In the genomic region with DNA sequence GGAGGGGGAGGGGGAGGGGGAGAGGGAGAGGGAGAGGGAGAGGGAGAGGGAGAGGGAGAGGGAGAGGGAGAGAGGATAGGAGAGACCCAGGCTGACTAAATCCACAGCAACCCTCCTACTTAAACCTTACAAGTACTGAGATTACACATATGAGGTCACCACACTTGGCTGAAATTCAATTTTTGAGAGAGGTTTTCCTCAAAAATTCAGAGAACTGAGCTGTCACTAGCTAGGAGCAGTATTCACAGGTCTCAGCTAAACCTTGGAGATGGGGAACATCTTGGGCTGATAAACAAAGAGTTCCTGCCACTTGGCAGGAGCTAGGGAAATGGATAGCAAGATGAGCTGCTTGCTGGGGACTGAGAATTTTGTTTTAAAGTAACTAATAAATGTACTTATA, we compare ENCODE assay signal across 21 mouse cellular contexts. TPM values are rescaled to one million over a fixed set of nuclear protein-coding genes. Genes with fewer than 3 reads are reported as not detected.
A peak's percentile ranks its signal among the peaks of the same experiment; 100 is the strongest.
DNase-seq lines count a peak whose midpoint lies in the region; ATAC-seq lines count a peak whose summit lies in the region.
"Had no signal": no experiment of that assay in that cellular context is flagged by ENCODE, and none has a peak within 500 bp of the region (broad histone marks: within the 10 kb centered on the region; RNA-seq: fewer than 3 reads in every experiment).

No protein-coding gene starts in this region.

- H3K9me3 ChIP-seq in lung, embryonic 16.5 days (ENCODE audit: control insufficient read depth, low read length), result no peaks in the 10 kb centered on the region
- H3K9me3 ChIP-seq in intestine, embryonic 15.5 days, result no peaks in the 10 kb centered on the region
- H3K9me3 ChIP-seq: forebrain, embryonic 15.5 days; heart, embryonic 12.5 days; hindbrain, embryonic 10.5 days; hindbrain, embryonic 15.5 days had no signal

- H3K27ac ChIP-seq in lung, embryonic 16.5 days (ENCODE audit: low read length), result no peak overlapping the region
- no peak overlapping the region for H3K27ac ChIP-seq in intestine, embryonic 15.5 days
- H3K27ac ChIP-seq: forebrain, embryonic 15.5 days; hindbrain, embryonic 10.5 days; hindbrain, embryonic 15.5 days had no signal

- DNase-seq in frontal cortex, postnatal 14 days (ENCODE audit: low spot score in 2 of 2), result no peak
- no peak for DNase-seq in lung, postnatal 14 days
- peak; percentile 23 for DNase-seq in skeletal muscle tissue, adult 2 months (ENCODE audit: low read depth, low spot score)
- no peak for DNase-seq in gastrocnemius, postnatal 4 days (ENCODE audit: low spot score in 2 of 2)
- no peak for DNase-seq in left cerebral cortex, postnatal 36 days (ENCODE audit: low spot score in 2 of 2)
- DNase-seq: adrenal gland, adult 2 months; adrenal gland, postnatal 25 days; cerebellum, adult 2 months; cerebellum, postnatal 10 days; gastrocnemius, postnatal 14 days had no signal

- intact Hi-C loops in left cerebral cortex, postnatal 36 days (cut with DNase I), result no loop called here

- H3K36me3 ChIP-seq in lung, embryonic 16.5 days (ENCODE audit: control insufficient read depth, insufficient read depth, low read length), result no peaks in the 10 kb centered on the region
- no peaks in the 10 kb centered on the region for H3K36me3 ChIP-seq in intestine, embryonic 15.5 days
- H3K36me3 ChIP-seq: forebrain, embryonic 15.5 days; heart, embryonic 12.5 days; hindbrain, embryonic 10.5 days; hindbrain, embryonic 15.5 days had no signal

- no peaks in the 10 kb centered on the region; the same call in 1 of the 2 replicates for H3K4me1 ChIP-seq in lung, embryonic 16.5 days (replicated peaks; ENCODE audit: control insufficient read depth, insufficient read depth, low read length)
- no peaks in the 10 kb centered on the region for H3K4me1 ChIP-seq in intestine, embryonic 15.5 days (replicated peaks)
- H3K4me1 ChIP-seq: forebrain, embryonic 15.5 days; heart, embryonic 12.5 days; hindbrain, embryonic 10.5 days; hindbrain, embryonic 15.5 days had no signal

- no peak overlapping the region for H3K4me2 ChIP-seq in lung, embryonic 16.5 days (ENCODE audit: low read depth, low read length)
- no peak overlapping the region for H3K4me2 ChIP-seq in intestine, embryonic 15.5 days (replicated peaks)
- H3K4me2 ChIP-seq: forebrain, embryonic 15.5 days; heart, embryonic 12.5 days; hindbrain, embryonic 15.5 days had no signal

- no peaks in the 10 kb centered on the region for H3K27me3 ChIP-seq in lung, embryonic 16.5 days (ENCODE audit: control insufficient read depth, insufficient read depth, low read depth, low read length)
- H3K27me3 ChIP-seq in intestine, embryonic 15.5 days (replicated peaks), result no peaks in the 10 kb centered on the region
- H3K27me3 ChIP-seq: CH12.LX; forebrain, embryonic 15.5 days; heart, embryonic 12.5 days; hindbrain, embryonic 15.5 days had no signal

- no peak overlapping the region for H3K4me3 ChIP-seq in lung, embryonic 16.5 days (ENCODE audit: low read length)
- no peak overlapping the region for H3K4me3 ChIP-seq in intestine, embryonic 15.5 days (replicated peaks)
- H3K4me3 ChIP-seq: forebrain, embryonic 15.5 days; heart, embryonic 12.5 days; hindbrain, embryonic 10.5 days; hindbrain, embryonic 15.5 days had no signal

- H3K9ac ChIP-seq in lung, embryonic 16.5 days (ENCODE audit: low read length), result no peak overlapping the region
- no peak overlapping the region for H3K9ac ChIP-seq in intestine, embryonic 15.5 days
- H3K9ac ChIP-seq: forebrain, embryonic 15.5 days; heart, embryonic 12.5 days; hindbrain, embryonic 15.5 days had no signal

- 0 out of 2 replicates have a peak, but pooled peaks have one; percentile 20 for ATAC-seq in frontal cortex, adult (ENCODE audit: low TSS enrichment)
- peak; percentile 72; the same call in 1 of the 2 replicates for ATAC-seq in lung, embryonic 16.5 days (ENCODE audit: low read depth)
- 0 out of 2 replicates have a peak, but pooled peaks have one; percentile 59 for ATAC-seq in intestine, embryonic 15.5 days
- ATAC-seq: forebrain, embryonic 15.5 days had no signal

RNA-seq across cellular contexts. Expression of a gene that starts 12.0 kb away (rescaled TPM):
- 0.05 and 0.10 TPM in 2 replicates for polyA plus RNA-seq in lung, embryonic 16.5 days (2015; fragmentation: Nextera tagmentation; extraction: Ambion mirVana)
- 1.7 and 1.9 TPM in 2 replicates for polyA plus RNA-seq in intestine, embryonic 15.5 days (2015; fragmentation: Nextera tagmentation; extraction: Ambion mirVana)
- 1 to 10 TPM; 3.3 TPM for total RNA-seq in gastrocnemius, postnatal 4 days (2021)
- total RNA-seq in left cerebral cortex, postnatal 36 days (2021), result 1 to 10 TPM; 4.0 to 5.7 TPM
- total RNA-seq: CH12.LX; granulocyte monocyte progenitor cell, adult 5-6 weeks; heart, adult 8-10 months; heart, postnatal 25 days had no signal

Comparison
In these comparisons a context has a peak if more than half of its experiments do, and no peak if none do; other contexts are left out.
1. ATAC-seq: peak in every context shown above with its lines; median percentile 72 in lung, embryonic 16.5 days; 59 in intestine, embryonic 15.5 days; 20 in frontal cortex, adult.